Mouse (Mus musculus): Measurements from ENCODE around the gene Gm5741.

DNA sequence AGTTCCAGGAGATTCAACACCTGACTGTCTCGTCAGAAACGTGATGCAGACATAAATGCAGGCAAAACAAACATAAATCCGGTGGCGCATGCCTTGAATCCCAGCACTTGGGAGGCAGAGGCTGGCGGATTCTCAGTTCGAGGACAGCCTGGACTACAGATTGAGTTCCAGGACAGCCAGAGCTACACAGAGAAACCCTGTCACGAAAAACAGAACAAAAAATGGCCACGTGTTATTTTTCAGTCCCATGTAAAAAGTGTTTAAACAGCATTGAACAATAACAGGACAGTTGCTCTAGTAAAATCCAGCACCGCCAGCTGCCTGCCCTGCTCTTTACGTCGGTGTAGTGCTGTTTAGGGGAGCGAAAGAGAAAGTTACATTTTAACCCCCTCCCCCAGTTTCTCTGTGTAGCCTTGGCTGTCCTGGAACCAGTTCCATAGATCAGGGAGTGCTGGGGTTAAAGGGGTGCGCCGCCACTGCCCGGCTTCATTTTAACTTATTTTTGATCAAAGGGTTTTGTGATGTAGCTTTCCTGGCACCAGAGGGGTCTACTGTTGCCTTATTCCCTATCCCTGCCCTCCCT lies 32.0 kb downstream of the Gm5741 start:
- no peak for TF ChIP-seq CTCF (IDR thresholded peaks at IDR 0.05; ENCODE audit: low read depth)
- TF ChIP-seq EP300 (optimal IDR thresholded peaks at IDR 0.05), result no peak
